Mouse (Mus musculus): ENCODE results near the gene Pds5b. TPM values are rescaled to one million over a fixed set of nuclear protein-coding genes. Genes with fewer than 3 reads are reported as not detected.

The Pds5b gene
- polyA plus RNA-seq, 1 experiment from 2014 or later = 27.1 TPM

- Histone ChIP-seq H3K27me3 (replicated peaks; ENCODE audit: control insufficient read depth, insufficient read depth, low read length) (no peaks in the 10 kb centered on the region), H3K9ac (ENCODE audit: low read depth, low read length) (no peak overlapping the region), H3K4me1 (replicated peaks; ENCODE audit: control insufficient read depth, insufficient read depth, low read length) (no peaks in the 10 kb centered on the region), H3K4me2 (no peak overlapping the region), H3K27ac (ENCODE audit: low read depth, low read length) (no peak overlapping the region), H3K36me3 (ENCODE audit: control insufficient read depth, insufficient read depth, low read length) (no peaks in the 10 kb centered on the region), H3K9me3 (ENCODE audit: control insufficient read depth, low read length) (no peaks in the 10 kb centered on the region), H3K4me3 (ENCODE audit: low read depth, low read length) (no peak overlapping the region)
- WGBS = 74% methylated on average over 5 of the region's 5 CpGs
- no peak for DNase-seq (ENCODE audit: low spot score)
- no peak for ATAC-seq (replicated peaks; ENCODE audit: low FRiP score)
Measured at GRCm38 (mm10) chr5:150819520-150819919, 146.0 kb downstream of the Pds5b start.

- no peak for DNase-seq (ENCODE audit: low spot score)
- no peak overlapping the region for H3K27ac ChIP-seq (ENCODE audit: low read depth, low read length)
- no peak overlapping the region for H3K4me2 ChIP-seq
- H3K27me3 ChIP-seq (replicated peaks; ENCODE audit: control insufficient read depth, insufficient read depth, low read length) = no peaks in the 10 kb centered on the region
- no peaks in the 10 kb centered on the region for H3K9me3 ChIP-seq (ENCODE audit: control insufficient read depth, low read length)
- H3K9ac ChIP-seq (ENCODE audit: low read depth, low read length) = no peak overlapping the region
- no peaks in the 10 kb centered on the region for H3K4me1 ChIP-seq (replicated peaks; ENCODE audit: control insufficient read depth, insufficient read depth, low read length)
- no peak overlapping the region for H3K4me3 ChIP-seq (ENCODE audit: low read depth, low read length)
- WGBS = 93% methylated on average over 4 of the region's 4 CpGs
- ATAC-seq (replicated peaks; ENCODE audit: low FRiP score) = no peak
- H3K36me3 ChIP-seq (ENCODE audit: control insufficient read depth, insufficient read depth, low read length) = no peaks in the 10 kb centered on the region
Measured at GRCm38 (mm10) chr5:150821152-150821551, 147.6 kb downstream of the Pds5b start.

- H3K27ac ChIP-seq (ENCODE audit: low read depth, low read length) = no peak overlapping the region
- H3K36me3 ChIP-seq (ENCODE audit: control insufficient read depth, insufficient read depth, low read length) = no peaks in the 10 kb centered on the region
- no peak for ATAC-seq (replicated peaks; ENCODE audit: low FRiP score)
- no peak overlapping the region for H3K4me2 ChIP-seq
- H3K9me3 ChIP-seq (ENCODE audit: control insufficient read depth, low read length) = no peaks in the 10 kb centered on the region
- no peaks in the 10 kb centered on the region for H3K4me1 ChIP-seq (replicated peaks; ENCODE audit: control insufficient read depth, insufficient read depth, low read length)
- H3K9ac ChIP-seq (ENCODE audit: low read depth, low read length) = no peak overlapping the region
- DNase-seq (ENCODE audit: low spot score) = no peak
- no peak overlapping the region for H3K4me3 ChIP-seq (ENCODE audit: low read depth, low read length)
- 76% methylated on average over 6 of the region's 6 CpGs for WGBS
- H3K27me3 ChIP-seq (replicated peaks; ENCODE audit: control insufficient read depth, insufficient read depth, low read length) = no peaks in the 10 kb centered on the region
Measured at GRCm38 (mm10) chr5:150822781-150823180, 149.2 kb downstream of the Pds5b start.

- Histone ChIP-seq H3K27ac (ENCODE audit: low read depth, low read length) (no peak overlapping the region), H3K36me3 (ENCODE audit: control insufficient read depth, insufficient read depth, low read length) (no peaks in the 10 kb centered on the region), H3K9me3 (ENCODE audit: control insufficient read depth, low read length) (no peaks in the 10 kb centered on the region), H3K4me2 (no peak overlapping the region), H3K27me3 (replicated peaks; ENCODE audit: control insufficient read depth, insufficient read depth, low read length) (no peaks in the 10 kb centered on the region), H3K9ac (ENCODE audit: low read depth, low read length) (no peak overlapping the region), H3K4me1 (replicated peaks; ENCODE audit: control insufficient read depth, insufficient read depth, low read length) (no peaks in the 10 kb centered on the region), H3K4me3 (ENCODE audit: low read depth, low read length) (no peak overlapping the region)
- 87% methylated on average over 3 of the region's 3 CpGs for WGBS
- no peak for DNase-seq (ENCODE audit: low spot score)
- no peak for ATAC-seq (replicated peaks; ENCODE audit: low FRiP score)
Measured at GRCm38 (mm10) chr5:150823361-150823760, 149.8 kb downstream of the Pds5b start.

GRCm38 (mm10) chr5:150829499-150829898 is 156.0 kb downstream of the Pds5b start:
- no peaks in the 10 kb centered on the region for H3K4me1 ChIP-seq (replicated peaks; ENCODE audit: control insufficient read depth, insufficient read depth, low read length)
- H3K4me2 ChIP-seq = no peak overlapping the region
- H3K9me3 ChIP-seq (ENCODE audit: control insufficient read depth, low read length) = no peaks in the 10 kb centered on the region
- H3K36me3 ChIP-seq (ENCODE audit: control insufficient read depth, insufficient read depth, low read length) = no peaks in the 10 kb centered on the region
- DNase-seq (ENCODE audit: low spot score) (no peak), ATAC-seq (replicated peaks; ENCODE audit: low FRiP score) (no peak)
- H3K27me3 ChIP-seq (replicated peaks; ENCODE audit: control insufficient read depth, insufficient read depth, low read length) = no peaks in the 10 kb centered on the region
- WGBS = 77% methylated on average over 5 of the region's 5 CpGs
- no peak overlapping the region for H3K4me3 ChIP-seq (ENCODE audit: low read depth, low read length)
- H3K27ac ChIP-seq (ENCODE audit: low read depth, low read length) = no peak overlapping the region
- no peak overlapping the region for H3K9ac ChIP-seq (ENCODE audit: low read depth, low read length)

- DNase-seq (ENCODE audit: low spot score) (no peak), ATAC-seq (replicated peaks; ENCODE audit: low FRiP score) (no peak)
- Histone ChIP-seq H3K27me3 (replicated peaks; ENCODE audit: control insufficient read depth, insufficient read depth, low read length) (no peaks in the 10 kb centered on the region), H3K4me2 (no peak overlapping the region), H3K4me3 (ENCODE audit: low read depth, low read length) (no peak overlapping the region), H3K4me1 (replicated peaks; ENCODE audit: control insufficient read depth, insufficient read depth, low read length) (no peaks in the 10 kb centered on the region), H3K9me3 (ENCODE audit: control insufficient read depth, low read length) (no peaks in the 10 kb centered on the region), H3K27ac (ENCODE audit: low read depth, low read length) (no peak overlapping the region), H3K9ac (ENCODE audit: low read depth, low read length) (no peak overlapping the region), H3K36me3 (ENCODE audit: control insufficient read depth, insufficient read depth, low read length) (no peaks in the 10 kb centered on the region)
- 63% methylated on average over 9 of the region's 9 CpGs for WGBS
Measured at GRCm38 (mm10) chr5:150830718-150831117, 157.2 kb downstream of the Pds5b start.

GRCm38 (mm10) chr5:150836782-150837181 is 163.2 kb downstream of the Pds5b start:
- no peak for ATAC-seq (replicated peaks; ENCODE audit: low FRiP score)
- no peak overlapping the region for H3K9ac ChIP-seq (ENCODE audit: low read depth, low read length)
- no peak overlapping the region for H3K4me3 ChIP-seq (ENCODE audit: low read depth, low read length)
- H3K9me3 ChIP-seq (ENCODE audit: control insufficient read depth, low read length) = peaks cover 3% of the 10 kb centered on the region
- 84% methylated on average over 8 of the region's 8 CpGs for WGBS
- H3K36me3 ChIP-seq (ENCODE audit: control insufficient read depth, insufficient read depth, low read length) = no peaks in the 10 kb centered on the region
- peaks cover 5% of the 10 kb centered on the region; the same call in 1 of the 2 replicates for H3K4me1 ChIP-seq (replicated peaks; ENCODE audit: control insufficient read depth, insufficient read depth, low read length)
- H3K27me3 ChIP-seq (replicated peaks; ENCODE audit: control insufficient read depth, insufficient read depth, low read length) = no peaks in the 10 kb centered on the region
- H3K27ac ChIP-seq (ENCODE audit: low read depth, low read length) = no peak overlapping the region
- H3K4me2 ChIP-seq = no peak overlapping the region
- DNase-seq (ENCODE audit: low spot score) = no peak

GRCm38 (mm10) chr5:150839688-150840541 is 166.4 kb downstream of the Pds5b start:
- peak; percentile 85 for ATAC-seq (replicated peaks; ENCODE audit: low FRiP score)
- H3K36me3 ChIP-seq (ENCODE audit: control insufficient read depth, insufficient read depth, low read length) = no peaks in the 10 kb centered on the region
- peaks cover 3% of the 10 kb centered on the region for H3K9me3 ChIP-seq (ENCODE audit: control insufficient read depth, low read length)
- 0 out of 2 replicates have a peak overlapping the region, but pooled peaks have one; percentile 52 for H3K27ac ChIP-seq (ENCODE audit: low read depth, low read length)
- WGBS = 38% methylated on average over 11 of the region's 11 CpGs
- no peak overlapping the region for H3K4me2 ChIP-seq
- H3K4me1 ChIP-seq (replicated peaks; ENCODE audit: control insufficient read depth, insufficient read depth, low read length) = peaks cover 5% of the 10 kb centered on the region; the same call in 1 of the 2 replicates
- H3K27me3 ChIP-seq (replicated peaks; ENCODE audit: control insufficient read depth, insufficient read depth, low read length) = no peaks in the 10 kb centered on the region
- H3K4me3 ChIP-seq (ENCODE audit: low read depth, low read length) = no peak overlapping the region
- no peak overlapping the region for H3K9ac ChIP-seq (ENCODE audit: low read depth, low read length)
- DNase-seq (ENCODE audit: low spot score) = peak; percentile 37

- no peaks in the 10 kb centered on the region for H3K36me3 ChIP-seq (ENCODE audit: control insufficient read depth, insufficient read depth, low read length)
- H3K4me3 ChIP-seq (ENCODE audit: low read depth, low read length) = no peak overlapping the region
- H3K9me3 ChIP-seq (ENCODE audit: control insufficient read depth, low read length) = peaks cover 3% of the 10 kb centered on the region
- H3K27ac ChIP-seq (ENCODE audit: low read depth, low read length) = peak overlapping the region; percentile 52
- no peaks in the 10 kb centered on the region for H3K27me3 ChIP-seq (replicated peaks; ENCODE audit: control insufficient read depth, insufficient read depth, low read length)
- H3K4me1 ChIP-seq (replicated peaks; ENCODE audit: control insufficient read depth, insufficient read depth, low read length) = peaks cover 5% of the 10 kb centered on the region; the same call in 1 of the 2 replicates
- ATAC-seq (replicated peaks; ENCODE audit: low FRiP score) (no peak; the same call in 1 of the 2 replicates), DNase-seq (ENCODE audit: low spot score) (no peak)
- 32% methylated on average over 11 of the region's 11 CpGs for whole genome bisulfite sequencing
- H3K9ac ChIP-seq (ENCODE audit: low read depth, low read length) = no peak overlapping the region
- no peak overlapping the region for H3K4me2 ChIP-seq
Measured at GRCm38 (mm10) chr5:150840596-150840995, 167.1 kb downstream of the Pds5b start.
